Mouse (Mus musculus) heart, postnatal 14 days (tissue): Measurements from ENCODE around the gene Erp27. TPM values are rescaled to one million over a fixed set of nuclear protein-coding genes. Genes with fewer than 3 reads are reported as not detected.
"Not testable (repeated sequence)": the region's sequence is repeated elsewhere in the genome, so short reads cannot be mapped to it uniquely, and the experiment has no call there.

ENCODE experiments used
- DNase-seq, 2 experiments: peaks; one replicate each; pipeline ENCODE4 v3.0.0; 2021 to 2022
- intact Hi-C: fragments of 180-260 bp; cut with DNase I; formaldehyde crosslinking; loops from one replicate; pipeline ENCODE4 v1.15.1; 2025
- total RNA-seq, 2 experiments: library from RNA; stranded (reverse); gene quantifications; 2 replicates each; pipeline ENCODE4 v1.2.3; 2021

Erp27 gene
- total RNA-seq, 2 experiments from 2014 or later = 0.17 TPM; not detected in 1

DNA sequence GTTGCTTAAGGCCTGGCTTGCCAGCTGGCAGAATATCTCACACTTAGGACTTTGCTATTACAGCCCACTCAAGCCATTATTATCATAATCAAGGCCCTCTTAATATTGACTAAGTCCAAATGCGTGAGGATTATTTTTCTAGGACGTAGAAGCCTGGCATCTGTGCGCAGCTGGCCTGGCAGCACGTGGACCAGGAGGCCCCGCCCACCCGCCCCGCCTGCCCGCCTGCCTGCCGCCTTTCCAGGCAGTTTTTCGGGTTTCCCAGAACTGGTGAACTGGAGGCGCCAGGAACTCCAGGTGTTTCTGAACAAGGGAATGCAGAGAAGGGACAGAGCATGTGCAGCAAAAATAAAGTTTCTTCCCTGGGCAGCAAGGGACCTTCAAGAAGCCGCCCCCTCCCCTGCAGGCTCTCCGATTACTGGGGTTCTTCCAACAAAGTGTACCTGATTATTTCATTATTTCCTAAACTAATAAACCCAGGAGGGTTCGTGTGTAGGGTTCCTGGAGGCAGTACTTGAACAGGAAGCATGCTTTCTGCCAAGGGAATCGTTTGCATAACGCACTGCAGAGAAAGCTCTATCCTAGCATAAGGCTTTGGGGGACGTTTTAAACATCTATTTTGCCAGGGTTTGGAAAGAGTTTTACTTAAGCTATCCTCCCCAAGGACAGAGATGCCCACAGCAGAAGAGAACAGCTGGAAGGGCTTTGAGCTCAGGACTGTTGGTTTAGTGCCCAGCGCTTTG lies 8.4 kb downstream of the Erp27 start:
- intact Hi-C loops = no loop called here
- DNase-seq = peak; percentile 50 to 58

DNA sequence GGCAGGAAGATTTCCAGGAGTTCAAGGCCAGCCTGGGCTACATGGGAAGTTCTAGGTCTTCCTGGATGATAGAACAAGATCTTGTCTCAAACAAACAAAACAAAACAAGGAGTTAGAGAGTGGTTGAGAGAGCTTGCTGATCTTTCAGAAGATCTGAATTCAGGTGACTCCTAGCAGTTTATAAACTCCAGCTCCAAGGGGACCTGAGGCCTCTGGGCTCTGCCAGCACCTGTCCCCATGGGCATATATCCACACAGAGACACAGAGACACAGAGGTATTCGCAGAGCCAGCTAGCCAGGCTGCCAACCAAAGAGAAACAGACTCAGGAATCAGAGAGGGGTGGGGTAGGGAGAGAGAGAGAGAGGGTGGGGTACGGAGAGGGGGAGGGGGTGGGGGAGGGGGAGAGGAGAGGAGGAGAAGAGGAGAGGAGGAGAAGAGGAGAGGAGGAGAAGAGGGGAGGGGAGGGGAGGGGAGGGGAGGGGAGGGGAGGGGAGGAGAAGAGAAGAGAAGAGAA lies 9.2 kb downstream of the Erp27 start:
- intact Hi-C loops = no loop called here
- DNase-seq = no peak

DNA sequence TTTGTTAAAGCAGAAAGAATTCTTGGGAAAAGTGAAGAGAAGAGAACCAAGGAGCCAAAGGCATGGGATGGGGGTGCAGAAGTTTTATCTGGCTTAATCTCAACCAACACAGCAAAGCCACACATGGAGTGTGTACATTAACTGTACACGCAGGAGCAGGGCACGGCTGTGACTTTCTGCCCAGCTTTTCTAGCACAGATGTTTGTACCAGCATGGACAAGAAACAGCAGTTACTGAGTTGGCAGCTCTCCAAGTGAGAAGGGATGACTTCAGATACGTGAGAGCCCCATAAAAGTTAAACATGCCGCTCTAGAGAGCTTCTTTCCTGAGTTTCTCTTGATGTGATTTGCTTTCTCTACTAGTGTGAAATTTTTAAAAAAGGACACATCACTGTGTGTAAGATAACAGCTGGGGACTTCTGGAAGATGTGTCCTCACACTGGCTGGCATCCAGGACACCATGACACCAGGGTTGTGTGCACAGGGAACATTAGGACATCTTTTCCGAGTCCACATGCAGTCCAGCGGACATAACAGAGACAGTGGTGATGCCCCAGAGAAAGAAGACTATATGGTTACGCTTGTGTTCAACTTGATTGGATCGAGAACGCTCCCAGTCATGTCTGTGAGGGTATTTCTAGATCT lies 11.6 kb downstream of the Erp27 start:
- peak; percentile 43 to 57 for DNase-seq
- intact Hi-C loops = no loop called here

DNA sequence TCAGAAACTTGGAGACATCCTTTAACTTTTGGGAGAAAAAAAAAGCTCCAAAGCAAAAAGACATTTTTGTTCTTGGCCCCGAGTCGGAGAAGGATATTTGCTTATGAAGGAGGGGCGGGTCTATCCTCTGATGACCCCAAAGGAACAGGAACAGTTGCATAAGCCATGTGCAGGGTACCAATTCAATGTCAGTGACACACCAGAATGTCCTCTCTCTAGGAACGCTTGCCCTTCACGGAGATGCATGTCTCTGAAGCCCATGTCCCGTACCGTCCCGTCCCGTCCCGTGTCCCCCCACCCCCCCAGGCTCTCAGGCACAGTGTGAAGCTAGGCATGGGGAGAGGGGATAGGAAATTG lies 15.1 kb downstream of the Erp27 start:
- intact Hi-C loops = no loop called here
- DNase-seq = peak; percentile 30 to 47

DNA sequence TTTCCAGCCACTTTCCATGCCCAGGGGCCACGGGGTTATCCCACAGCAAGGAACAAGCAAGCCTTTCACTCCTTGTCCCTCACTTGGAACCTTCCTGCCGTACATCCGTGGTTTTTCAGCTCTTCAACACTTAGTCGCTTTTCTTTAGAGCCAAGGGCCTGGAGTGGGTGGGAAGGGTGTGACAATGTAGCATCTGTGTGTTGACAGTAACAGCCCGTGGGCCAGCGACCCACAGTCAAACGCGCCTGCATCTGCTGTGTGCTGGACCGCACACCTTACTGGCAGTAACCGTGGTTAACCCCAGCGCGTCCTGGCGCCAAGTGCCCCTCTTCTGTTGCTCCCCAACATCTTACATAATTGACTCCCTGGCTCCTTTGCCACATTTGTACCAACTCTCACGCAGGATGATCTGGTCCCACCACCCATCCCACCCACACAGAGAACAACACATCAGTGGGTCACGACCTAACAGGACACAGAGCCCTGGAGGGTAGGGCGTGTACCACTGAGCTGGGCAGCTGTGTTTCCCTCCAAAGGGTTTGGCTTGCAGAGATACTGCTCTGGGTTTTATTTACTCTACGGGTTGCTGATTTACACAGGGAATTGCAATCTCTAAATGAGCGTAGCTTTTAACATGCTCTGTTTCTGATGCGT lies 15.6 kb downstream of the Erp27 start:
- intact Hi-C loops = no loop called here
- DNase-seq = peak; percentile 35 to 36

DNA sequence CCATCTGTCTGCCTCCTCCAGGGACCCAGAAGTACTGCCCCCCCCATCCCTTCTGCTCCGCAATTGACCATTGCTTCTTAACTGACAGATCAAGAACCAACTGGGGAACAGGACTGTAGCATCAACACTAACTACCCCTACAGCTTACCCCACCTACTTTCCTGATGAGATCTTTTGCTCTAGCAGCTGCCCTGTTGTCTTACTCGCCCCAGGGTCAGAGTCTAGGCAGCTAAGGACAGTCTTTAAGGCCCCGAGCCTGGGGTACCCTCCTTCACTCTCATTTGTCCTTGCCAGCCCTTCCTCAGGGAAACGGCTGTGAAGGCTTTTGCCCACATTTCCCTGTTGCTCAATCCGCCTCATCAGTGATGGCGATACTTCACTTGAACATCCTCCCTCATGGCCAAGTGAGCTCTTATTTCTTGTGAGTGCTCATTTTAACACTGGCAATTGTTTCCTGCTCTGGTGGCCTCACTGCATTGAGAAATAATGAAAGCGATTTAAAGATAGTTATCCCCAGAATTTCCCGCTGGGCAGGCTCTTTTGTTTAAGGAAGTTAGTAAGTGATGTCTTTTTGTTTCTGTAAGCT lies 18.0 kb downstream of the Erp27 start:
- no peak for DNase-seq
- intact Hi-C loops = no loop called here

DNA sequence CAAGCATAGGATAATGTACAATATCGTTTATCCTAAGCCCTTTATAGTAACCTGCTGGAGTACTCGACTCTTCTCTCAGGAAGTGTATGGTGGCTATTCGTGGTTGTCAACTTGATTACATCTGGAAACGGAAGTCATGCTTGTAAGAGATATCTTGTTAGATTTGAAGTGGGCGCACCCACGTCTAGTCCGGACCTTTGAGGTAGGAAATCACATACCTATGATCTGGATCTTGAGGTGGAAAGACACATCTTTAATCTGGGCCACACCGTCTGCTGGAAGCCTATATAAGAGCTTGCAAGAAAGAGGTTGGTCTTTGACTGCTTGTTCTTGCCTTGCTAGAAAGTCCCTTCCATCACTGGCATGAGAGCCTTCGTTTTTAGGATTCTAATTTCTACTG lies 19.5 kb downstream of the Erp27 start:
- DNase-seq = no peak
- intact Hi-C loops = no loop called here

DNA sequence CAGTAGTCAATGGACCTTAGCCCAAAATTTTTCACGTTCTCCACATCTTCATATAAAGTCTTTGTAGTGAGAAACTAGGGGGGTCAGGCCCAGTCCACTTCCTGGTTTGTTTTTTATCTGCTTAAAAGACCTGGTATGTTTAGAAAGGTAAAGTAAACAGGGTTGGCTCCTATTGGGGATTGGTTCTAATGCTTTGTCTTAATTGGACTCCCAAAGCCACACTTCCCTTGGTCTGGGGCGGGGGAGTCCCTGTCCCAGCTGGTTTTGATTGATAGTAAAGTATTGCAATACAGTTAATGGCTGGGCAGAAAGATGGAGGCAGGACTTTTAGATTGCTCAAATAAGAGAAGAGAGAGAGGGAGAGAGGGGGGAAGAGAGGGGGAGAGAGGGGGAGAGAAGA lies 21.0 kb downstream of the Erp27 start:
- DNase-seq = no peak
- intact Hi-C loops = no loop called here

DNA sequence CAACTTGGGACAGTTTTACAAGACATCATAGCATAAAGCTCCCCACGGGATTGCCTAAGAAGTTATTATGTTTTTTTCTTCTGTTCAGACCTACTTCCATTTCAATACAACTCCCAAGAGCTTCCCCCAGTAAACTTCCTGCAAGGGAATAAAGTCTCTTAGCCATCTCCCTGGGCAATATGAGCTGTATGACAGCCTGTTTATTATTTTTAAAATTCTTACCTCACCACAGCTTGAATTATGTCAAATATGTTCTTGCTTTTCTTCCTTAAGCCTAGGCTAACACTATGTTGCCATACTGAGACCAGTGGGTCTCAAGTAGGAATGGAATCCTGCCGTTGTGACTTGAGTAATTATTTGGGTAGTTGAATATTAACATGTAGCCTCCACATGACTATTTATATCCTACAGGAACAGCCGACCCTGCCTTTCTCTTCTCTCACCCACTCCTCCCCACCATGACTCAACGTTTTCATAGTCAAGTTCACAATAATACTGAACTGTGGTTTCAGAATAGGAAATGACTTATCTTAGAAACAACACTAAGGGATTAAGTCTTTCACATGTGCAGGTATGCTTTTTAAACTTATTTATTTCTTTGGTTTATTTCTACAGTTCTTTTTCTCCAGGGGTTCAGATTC lies 21.5 kb downstream of the Erp27 start:
- DNase-seq = no peak
- intact Hi-C loops = no loop called here

DNA sequence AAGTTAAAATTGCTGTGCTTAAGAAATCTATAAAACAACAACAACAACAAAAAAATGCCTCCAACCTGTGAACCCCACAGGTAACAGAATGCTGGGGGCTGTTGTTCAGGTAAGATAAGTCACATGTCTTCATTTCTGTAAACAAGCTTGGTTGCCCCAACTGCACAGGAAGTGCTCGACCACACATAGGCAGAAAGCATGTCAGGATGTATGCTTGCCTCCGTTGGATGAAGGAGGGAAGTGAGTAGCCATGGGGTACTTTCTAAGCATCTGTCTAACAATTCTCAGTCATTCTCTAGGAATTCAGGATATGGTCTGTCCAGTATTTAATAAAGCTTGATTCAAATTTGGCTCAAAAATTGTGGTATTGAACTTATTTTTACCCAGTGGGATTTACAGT lies 23.0 kb downstream of the Erp27 start:
- intact Hi-C loops = no loop called here
- DNase-seq = no peak

DNA sequence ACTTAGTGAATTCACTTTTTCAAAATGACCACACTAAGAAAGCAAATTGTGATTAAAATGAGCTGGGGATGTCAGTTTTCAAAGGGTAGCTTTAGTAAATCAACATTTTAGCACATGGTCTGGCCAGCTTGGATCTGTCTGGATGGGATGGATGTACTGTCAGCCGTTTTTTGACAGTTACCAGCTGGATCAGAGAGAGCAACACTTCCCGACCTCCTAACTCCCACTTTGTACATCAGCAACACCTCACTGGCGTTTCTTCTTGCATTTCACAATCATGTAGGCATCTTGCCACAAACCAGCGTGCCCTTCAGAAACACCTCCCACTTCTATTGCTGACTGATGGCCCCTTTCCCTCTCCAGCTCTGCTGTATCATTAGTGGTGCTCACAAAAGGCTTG lies 23.8 kb downstream of the Erp27 start:
- intact Hi-C loops = no loop called here
- DNase-seq = peak; percentile 31 to 34

DNA sequence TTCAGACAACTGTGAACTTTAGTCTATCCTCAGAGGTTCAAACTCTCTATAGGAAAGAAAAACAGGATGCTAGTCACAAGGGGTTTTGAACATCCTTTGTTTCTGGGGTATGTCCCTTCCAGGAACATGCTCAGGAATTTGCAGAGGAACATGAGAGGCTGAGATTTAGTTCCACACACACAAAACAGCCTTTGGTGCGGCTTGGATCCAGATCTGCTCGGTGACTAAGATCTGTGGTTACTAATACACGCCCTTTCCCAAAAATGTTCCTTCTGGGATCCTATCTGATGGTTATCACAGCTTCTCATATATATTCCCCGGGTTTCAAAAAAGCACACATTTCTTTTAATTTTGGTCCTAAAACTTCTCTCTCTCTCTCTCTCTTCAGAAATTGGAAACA lies 24.2 kb downstream of the Erp27 start:
- intact Hi-C loops = no loop called here
- DNase-seq = peak in 1 of 2 experiments; percentile 25

DNA sequence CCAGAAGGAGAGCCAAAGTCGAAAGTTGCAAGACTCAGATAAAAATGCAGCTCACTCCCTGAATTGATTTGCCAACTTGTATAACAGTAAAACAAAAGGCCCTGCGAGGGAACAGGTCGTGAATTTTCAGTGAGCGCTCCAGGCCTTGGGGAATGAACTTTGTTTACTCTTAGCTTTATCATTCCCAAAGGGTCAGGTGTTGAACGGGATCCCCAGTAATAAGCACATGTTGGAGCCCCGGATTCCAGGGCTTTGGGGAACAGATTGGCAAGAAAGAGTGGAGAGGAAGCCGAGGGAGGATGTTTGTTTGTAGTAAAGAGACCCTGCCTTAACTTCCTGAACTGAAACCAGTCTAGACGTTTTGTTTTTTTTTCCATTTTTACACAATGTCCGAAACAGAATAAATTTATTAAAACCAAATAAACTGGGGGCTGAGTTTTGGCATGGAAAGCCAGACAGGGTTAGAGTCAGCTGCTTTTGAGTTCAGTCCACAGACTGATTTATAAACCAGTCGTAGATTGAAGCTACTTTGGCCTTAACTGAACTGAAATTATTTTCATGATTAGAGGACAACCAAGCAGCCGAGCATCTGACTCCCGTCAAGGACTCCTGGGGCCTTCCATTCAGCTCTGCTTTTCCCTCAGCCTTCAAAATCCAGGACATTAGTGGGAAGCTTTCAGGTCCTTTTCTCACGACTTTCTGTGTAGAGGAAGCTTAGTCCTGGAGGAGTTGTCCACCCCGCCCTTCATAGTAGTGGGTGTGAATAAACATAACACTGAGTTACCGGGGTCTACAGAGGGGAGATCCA lies 27.2 kb downstream of the Erp27 start:
- peak in 1 of 2 experiments; percentile 36 for DNase-seq
- intact Hi-C loops = no loop called here

DNA sequence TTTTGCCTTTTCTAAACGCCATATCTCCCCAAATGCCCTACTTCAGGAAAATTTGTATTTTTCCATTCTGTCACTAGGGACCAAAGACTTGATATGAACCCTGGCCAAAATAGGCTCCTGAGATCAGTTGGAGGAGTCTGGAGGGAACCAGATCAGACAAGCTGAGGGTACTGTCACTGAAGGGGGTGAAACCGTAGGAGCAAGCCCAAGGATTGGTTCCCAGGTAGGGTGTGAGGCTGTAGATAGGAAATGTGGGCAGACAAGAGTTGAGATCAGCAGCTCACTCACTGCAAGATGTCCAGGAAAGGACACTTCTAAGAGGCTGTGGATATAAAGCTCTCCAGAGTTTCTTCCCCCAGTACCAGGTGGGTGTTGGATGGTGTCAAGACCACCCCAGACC lies 30.0 kb downstream of the Erp27 start:
- DNase-seq = no peak
- intact Hi-C loops = no loop called here

DNA sequence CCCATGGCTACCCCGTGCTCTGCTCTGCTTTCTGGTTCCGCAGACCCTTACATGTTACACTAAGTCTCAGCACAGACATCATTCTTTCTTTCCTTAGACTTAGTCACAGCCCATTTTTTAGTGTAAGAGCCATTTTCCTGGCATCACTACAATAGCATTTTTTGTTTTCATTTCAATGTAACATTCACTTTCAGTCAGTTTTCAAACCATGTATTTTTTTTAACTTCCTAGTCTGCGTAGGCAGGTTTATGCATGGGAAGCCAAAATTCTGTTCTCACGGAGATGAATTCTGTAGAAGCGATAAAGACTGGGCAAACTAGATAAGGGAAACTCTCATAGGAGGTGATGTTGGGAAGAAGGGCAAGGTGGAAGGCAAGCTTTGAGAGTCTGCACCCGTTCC lies 32.4 kb downstream of the Erp27 start:
- no peak for DNase-seq
- intact Hi-C loops = no loop called here

DNA sequence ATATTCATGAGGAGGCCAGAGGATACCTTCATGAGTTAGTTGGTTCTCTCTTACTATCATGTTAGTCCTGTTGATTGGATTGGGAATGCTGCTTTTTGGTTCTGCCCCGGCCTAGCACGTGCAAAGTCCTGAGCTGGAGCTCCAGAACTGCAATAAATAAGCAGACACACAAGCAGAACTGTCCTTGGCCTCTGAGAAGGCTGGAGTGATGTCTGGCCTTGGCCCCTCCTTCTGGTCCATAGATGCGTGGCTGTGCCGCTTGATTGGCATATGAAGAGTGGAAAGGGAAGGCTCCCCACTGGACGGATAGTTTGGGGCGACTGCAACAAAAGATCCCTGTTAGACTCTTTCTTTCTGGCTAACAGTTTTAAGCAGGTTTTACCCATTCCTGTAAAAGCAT lies 32.9 kb downstream of the Erp27 start:
- no peak for DNase-seq
- intact Hi-C loops = no loop called here

DNA sequence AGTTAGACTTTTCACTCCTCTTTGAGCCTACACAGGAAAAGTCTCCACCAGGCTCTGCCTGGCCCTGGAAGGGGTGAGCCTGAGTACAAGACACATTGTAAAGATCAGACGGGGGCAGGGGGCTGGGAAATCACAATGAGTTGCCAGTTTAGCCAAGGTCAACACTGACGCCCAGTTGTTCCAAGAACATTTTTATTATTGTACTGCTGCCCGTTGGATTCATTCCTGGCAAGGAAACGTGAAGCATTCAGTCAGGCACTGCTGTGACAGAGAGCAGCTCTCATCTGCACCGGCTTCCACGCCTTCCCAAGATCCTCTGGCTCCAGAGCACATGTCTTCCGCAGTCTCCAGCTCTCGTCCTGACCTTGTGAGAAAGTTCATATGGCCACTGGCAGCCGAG lies 34.1 kb downstream of the Erp27 start:
- intact Hi-C loops = no loop called here
- DNase-seq = peak; percentile 67 to 74

DNA sequence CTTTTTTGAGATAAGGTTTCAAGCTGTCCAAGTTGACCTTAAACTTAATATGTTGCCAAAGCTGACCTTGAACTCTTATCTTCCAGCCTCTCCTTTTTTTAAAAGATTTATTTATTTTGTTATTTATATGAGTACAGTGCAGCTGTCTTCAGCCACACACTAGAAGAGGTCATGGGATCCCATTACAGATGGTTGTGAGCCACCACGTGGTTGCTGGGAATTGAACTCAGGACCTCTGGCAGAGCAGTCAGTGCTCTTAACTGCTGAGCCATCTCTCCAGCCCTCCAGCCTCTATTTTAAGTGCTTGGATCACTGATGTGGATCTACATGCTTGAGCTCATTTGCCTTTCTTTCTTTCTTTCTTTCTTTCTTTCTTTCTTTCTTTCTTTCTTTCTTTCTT lies 37.2 kb downstream of the Erp27 start:
- intact Hi-C loops, DNase-seq: not testable (repeated sequence)

DNA sequence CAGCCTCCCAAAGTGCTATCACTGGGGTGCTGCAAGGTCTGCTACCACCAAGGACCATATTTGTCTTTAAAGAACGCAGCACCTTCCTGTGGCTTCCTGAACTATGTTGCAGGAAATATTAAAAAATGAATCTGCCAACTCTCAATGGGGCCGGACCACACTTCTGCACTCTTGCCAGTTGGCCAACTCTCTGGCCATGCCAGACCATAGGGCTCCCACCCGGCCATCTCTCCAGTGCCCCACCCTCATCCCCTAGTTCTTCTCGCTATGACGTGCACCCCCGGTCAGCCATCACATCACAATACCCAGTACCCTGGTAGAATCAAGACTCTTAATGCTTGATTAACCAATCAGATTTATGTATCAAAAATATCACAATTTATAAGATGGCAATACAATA lies 38.0 kb downstream of the Erp27 start:
- intact Hi-C loops = no loop called here

DNA sequence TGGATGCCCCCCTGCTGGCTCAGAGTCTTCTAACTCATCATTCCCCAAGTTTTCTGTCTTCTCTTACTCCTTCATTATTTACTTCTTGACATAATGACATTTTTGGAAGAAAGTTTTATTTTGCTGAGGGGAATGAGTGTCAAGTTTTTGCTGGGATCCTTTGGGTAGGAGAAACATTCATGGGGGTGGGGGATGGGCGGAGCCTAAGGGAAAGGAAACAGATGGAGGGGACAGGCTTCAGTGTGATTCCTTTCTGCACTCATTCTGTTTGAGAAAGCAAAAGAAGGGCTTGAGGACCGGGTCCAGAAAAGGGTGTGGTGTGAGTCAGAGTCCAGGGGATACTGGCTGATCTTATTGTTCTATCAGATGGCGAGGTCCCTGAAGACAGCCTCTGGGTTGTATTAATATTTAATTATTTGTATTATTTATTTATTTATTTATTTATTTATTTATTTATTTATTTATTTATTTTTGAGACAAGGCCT lies 38.5 kb downstream of the Erp27 start:
- intact Hi-C loops = no loop called here
- peak; percentile 28 to 47 for DNase-seq

More for the DNA sequence above, 38.0 kb downstream of the Erp27 start:
- DNase-seq = no peak
